Mouse (Mus musculus): ENCODE data around the gene Ube2r2. TPM values are rescaled to one million over a fixed set of nuclear protein-coding genes. Genes with fewer than 3 reads are reported as not detected.

Gene Ube2r2
- total and polyA plus RNA-seq, 2 experiments, result 30.4 to 40.4 TPM

DNA sequence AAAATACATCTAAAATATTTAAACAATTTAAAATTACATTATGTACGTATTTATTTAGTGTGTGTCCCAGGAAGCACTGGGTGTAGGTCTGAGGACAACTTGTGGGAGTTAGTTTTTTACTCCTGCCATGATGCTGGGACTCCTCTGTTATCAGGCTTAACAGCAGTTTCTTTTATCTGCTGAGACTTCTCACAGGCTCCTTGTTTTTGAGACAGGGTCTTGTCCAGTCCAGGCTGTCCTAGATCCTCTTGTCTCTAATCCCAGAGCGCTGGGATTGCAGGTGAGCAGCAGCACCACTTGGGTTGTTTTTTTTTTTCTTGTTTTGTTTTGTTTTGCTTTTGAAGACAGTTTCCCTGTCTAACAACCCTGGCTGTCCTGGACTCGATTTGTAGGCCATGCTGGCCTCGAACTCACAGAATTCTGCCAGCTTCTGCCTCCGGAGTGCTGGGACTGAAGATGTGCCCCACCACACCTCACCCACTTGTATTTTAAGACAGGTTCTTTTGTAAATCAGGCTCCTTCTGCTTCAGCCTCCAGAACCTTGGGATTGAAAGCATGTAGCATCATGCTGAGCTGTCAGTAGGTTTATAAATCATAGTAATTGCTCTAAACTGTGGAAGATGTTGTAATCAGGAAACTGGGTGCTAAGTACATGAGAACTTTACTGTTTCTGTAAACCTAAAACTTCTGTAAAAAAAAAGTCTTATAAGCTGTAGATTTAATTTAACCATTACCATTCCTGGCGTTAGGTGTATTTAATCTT, 1.8 kb upstream of the Ube2r2 start:
- H3K79me2 ChIP-seq (ENCODE audit: control insufficient read depth, insufficient read depth, low read length), result peaks cover 9% of the 10 kb centered on the region; the same call in 1 of the 2 replicates
- TF ChIP-seq CTCF (IDR thresholded peaks at IDR 0.05; ENCODE audit: low read depth, low read length), result no peak
- TF ChIP-seq POLR2A (IDR thresholded peaks at IDR 0.05; ENCODE audit: extremely low read depth, insufficient read depth, low read length), result no peak
- H3K4me1 ChIP-seq (ENCODE audit: control insufficient read depth, insufficient read depth, low read length), result peaks cover 4% of the 10 kb centered on the region
- no peaks in the 10 kb centered on the region for H3K27me3 ChIP-seq (ENCODE audit: control insufficient read depth, insufficient read depth, low read length)
- H3K4me3 ChIP-seq (ENCODE audit: insufficient read depth, low read depth, low read length), result no peak overlapping the region
- no peaks in the 10 kb centered on the region for H3K36me3 ChIP-seq (ENCODE audit: control insufficient read depth, insufficient read depth, low read length)
- 88% methylated on average over 6 of the region's 6 CpGs for WGBS
- H3K9ac ChIP-seq (ENCODE audit: low read depth, low read length), result no peak overlapping the region
- H3K27ac ChIP-seq (replicated peaks; ENCODE audit: insufficient read depth, low read depth, low read length), result no peak overlapping the region
- DNase-seq (ENCODE audit: extremely low read depth, low read depth, low spot score), result no peak

DNA sequence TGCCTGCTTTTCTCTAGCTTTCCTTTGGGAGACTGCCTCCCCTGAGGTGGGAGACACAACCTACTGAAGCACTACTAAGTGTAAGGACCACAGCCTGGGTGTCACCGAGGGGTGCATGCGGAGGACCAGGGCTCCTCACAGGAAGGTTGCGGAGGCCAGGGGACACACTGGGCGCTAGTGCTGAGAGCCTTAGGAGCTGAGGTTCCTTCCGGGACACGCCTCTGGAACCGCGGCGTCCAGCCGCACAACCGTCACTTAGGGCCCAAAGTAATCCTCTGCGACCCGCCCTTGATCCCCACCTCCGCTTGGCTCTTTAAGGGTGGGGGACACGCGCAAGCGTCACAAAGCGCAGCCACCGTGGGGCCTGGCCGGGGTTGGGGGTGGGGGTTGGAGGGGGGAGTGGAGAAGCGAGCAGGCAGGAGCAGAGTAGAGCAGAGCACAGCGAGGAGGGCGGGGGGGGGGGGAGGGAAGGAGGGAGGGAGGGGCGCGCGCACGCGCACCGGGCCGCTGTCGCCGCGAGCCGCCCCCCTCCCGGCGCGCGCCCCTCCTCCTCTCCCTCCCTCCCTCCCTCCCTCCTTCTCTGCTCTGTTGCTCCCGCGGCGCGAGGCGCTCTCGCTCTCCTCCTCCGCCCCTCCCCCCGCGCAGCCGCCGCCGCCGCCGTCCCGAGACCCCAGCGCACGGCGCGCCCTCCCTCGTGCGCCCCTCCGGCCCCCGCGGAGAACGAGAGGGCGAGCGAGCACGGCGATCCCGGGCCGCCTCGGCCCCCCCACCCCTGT, 420 bp upstream of the Ube2r2 start:
- H3K79me2 ChIP-seq (ENCODE audit: control insufficient read depth, insufficient read depth, low read length), result peaks cover 18% of the 10 kb centered on the region; the same call in 1 of the 2 replicates
- H3K4me3 ChIP-seq (ENCODE audit: insufficient read depth, low read depth, low read length), result peak overlapping the region; percentile 92
- peak overlapping the region; percentile 97 for H3K27ac ChIP-seq (replicated peaks; ENCODE audit: insufficient read depth, low read depth, low read length)
- 2% methylated on average over 23 of the region's 70 CpGs for WGBS
- no peaks in the 10 kb centered on the region; the same call in 1 of the 2 replicates for H3K36me3 ChIP-seq (ENCODE audit: control insufficient read depth, insufficient read depth, low read length)
- H3K27me3 ChIP-seq (ENCODE audit: control insufficient read depth, insufficient read depth, low read length), result no peaks in the 10 kb centered on the region
- H3K9ac ChIP-seq (ENCODE audit: low read depth, low read length), result peak overlapping the region; percentile 100
- H3K4me1 ChIP-seq (ENCODE audit: control insufficient read depth, insufficient read depth, low read length), result peaks cover 9% of the 10 kb centered on the region
- TF ChIP-seq POLR2A (IDR thresholded peaks at IDR 0.05; ENCODE audit: extremely low read depth, insufficient read depth, low read length) (peak; percentile 74), CTCF (IDR thresholded peaks at IDR 0.05; ENCODE audit: low read depth, low read length) (no peak)
- DNase-seq (ENCODE audit: extremely low read depth, low read depth, low spot score), result peak; percentile 70

GRCm38 (mm10) chr4:41136454-41136805, 887 bp downstream of the Ube2r2 start:
- Histone ChIP-seq H3K27me3 (ENCODE audit: control insufficient read depth, insufficient read depth, low read length) (no peaks in the 10 kb centered on the region), H3K4me1 (ENCODE audit: control insufficient read depth, insufficient read depth, low read length) (peaks cover 13% of the 10 kb centered on the region), H3K9ac (ENCODE audit: low read depth, low read length) (peak overlapping the region; percentile 100), H3K36me3 (ENCODE audit: control insufficient read depth, insufficient read depth, low read length) (no peaks in the 10 kb centered on the region; the same call in 1 of the 2 replicates), H3K4me3 (ENCODE audit: insufficient read depth, low read depth, low read length) (peak overlapping the region; percentile 72), H3K79me2 (ENCODE audit: control insufficient read depth, insufficient read depth, low read length) (peaks cover 24% of the 10 kb centered on the region; the same call in 1 of the 2 replicates), H3K27ac (replicated peaks; ENCODE audit: insufficient read depth, low read depth, low read length) (peak overlapping the region; percentile 97)
- TF ChIP-seq CTCF (IDR thresholded peaks at IDR 0.05; ENCODE audit: low read depth, low read length) (no peak), POLR2A (IDR thresholded peaks at IDR 0.05; ENCODE audit: extremely low read depth, insufficient read depth, low read length) (peak; percentile 80)
- peak; percentile 88 for DNase-seq (ENCODE audit: extremely low read depth, low read depth, low spot score)
- 1% methylated on average over 4 of the region's 4 CpGs for WGBS

DNA sequence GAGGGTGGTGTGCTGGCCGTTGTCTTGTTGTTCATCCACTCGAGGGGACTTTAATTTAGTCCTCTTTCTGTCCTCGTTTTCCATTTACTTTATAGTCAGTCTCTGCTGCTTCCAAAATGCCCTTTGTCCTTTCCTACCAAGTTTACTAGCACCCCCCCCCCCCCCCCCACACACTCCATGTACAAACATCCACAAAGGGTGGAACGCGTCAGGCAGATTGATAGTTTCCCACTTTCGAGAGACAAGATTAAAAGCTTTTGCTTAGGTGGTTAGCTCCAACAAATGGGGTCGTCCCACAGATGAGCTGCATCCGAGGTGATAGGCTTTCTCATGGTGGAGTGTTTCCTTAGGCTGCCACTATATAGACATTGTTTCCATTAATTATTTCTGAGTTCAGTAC, 1.3 kb downstream of the Ube2r2 start:
- peak overlapping the region; percentile 100 for H3K9ac ChIP-seq (ENCODE audit: low read depth, low read length)
- peaks cover 24% of the 10 kb centered on the region; the same call in 1 of the 2 replicates for H3K79me2 ChIP-seq (ENCODE audit: control insufficient read depth, insufficient read depth, low read length)
- 0% methylated on average over 8 of the region's 8 CpGs for WGBS
- H3K4me3 ChIP-seq (ENCODE audit: insufficient read depth, low read depth, low read length), result peak overlapping the region; percentile 72
- no peaks in the 10 kb centered on the region; the same call in 1 of the 2 replicates for H3K36me3 ChIP-seq (ENCODE audit: control insufficient read depth, insufficient read depth, low read length)
- H3K27me3 ChIP-seq (ENCODE audit: control insufficient read depth, insufficient read depth, low read length), result no peaks in the 10 kb centered on the region
- no peak for DNase-seq (ENCODE audit: extremely low read depth, low read depth, low spot score)
- peaks cover 13% of the 10 kb centered on the region for H3K4me1 ChIP-seq (ENCODE audit: control insufficient read depth, insufficient read depth, low read length)
- TF ChIP-seq POLR2A (IDR thresholded peaks at IDR 0.05; ENCODE audit: extremely low read depth, insufficient read depth, low read length) (no peak), CTCF (IDR thresholded peaks at IDR 0.05; ENCODE audit: low read depth, low read length) (no peak)
- peak overlapping the region; percentile 97 for H3K27ac ChIP-seq (replicated peaks; ENCODE audit: insufficient read depth, low read depth, low read length)

GRCm38 (mm10) chr4:41140174-41140875, 4.8 kb downstream of the Ube2r2 start:
- Histone ChIP-seq H3K79me2 (ENCODE audit: control insufficient read depth, insufficient read depth, low read length) (peaks cover 38% of the 10 kb centered on the region; the same call in 1 of the 2 replicates), H3K9ac (ENCODE audit: low read depth, low read length) (no peak overlapping the region), H3K4me3 (ENCODE audit: insufficient read depth, low read depth, low read length) (no peak overlapping the region), H3K4me1 (ENCODE audit: control insufficient read depth, insufficient read depth, low read length) (peaks cover 28% of the 10 kb centered on the region), H3K27me3 (ENCODE audit: control insufficient read depth, insufficient read depth, low read length) (no peaks in the 10 kb centered on the region), H3K36me3 (ENCODE audit: control insufficient read depth, insufficient read depth, low read length) (no peaks in the 10 kb centered on the region; the same call in 1 of the 2 replicates), H3K27ac (replicated peaks; ENCODE audit: insufficient read depth, low read depth, low read length) (peak overlapping the region; percentile 52)
- TF ChIP-seq CTCF (IDR thresholded peaks at IDR 0.05; ENCODE audit: low read depth, low read length) (no peak), POLR2A (IDR thresholded peaks at IDR 0.05; ENCODE audit: extremely low read depth, insufficient read depth, low read length) (no peak)
- WGBS, result 67% methylated on average over 6 of the region's 6 CpGs
- peak; percentile 60 for DNase-seq (ENCODE audit: extremely low read depth, low read depth, low spot score)

All from liver, adult 2 months (tissue).